In genomic region chr2:25225811-25226379, GRCm38 (mm10) we compare ENCODE assay signal across 8 mouse cellular contexts. TPM values are rescaled to one million over a fixed set of nuclear protein-coding genes. Genes with fewer than 3 reads are reported as not detected.
DNase-seq lines count a peak whose midpoint lies in the region; ATAC-seq and TF ChIP-seq lines count a peak whose summit lies in the region.

No protein-coding gene starts in this region.

- no peak for TF ChIP-seq CTCF in kidney, adult 2 months (conservative IDR thresholded peaks at IDR 0.05; ENCODE audit: insufficient read depth, insufficient read length, low read depth, low read length)

- H3K4me1 ChIP-seq in kidney, adult 2 months (ENCODE audit: control insufficient read depth, insufficient read depth, low read length) = no peaks in the 10 kb centered on the region; the same call in 1 of the 2 replicates
- peaks cover 11% of the 10 kb centered on the region for H3K4me1 ChIP-seq in brown adipose tissue, adult 24 weeks (ENCODE audit: control insufficient read depth, insufficient read depth, insufficient read length, low read length)
- H3K4me1 ChIP-seq in hindbrain, embryonic 14.5 days (replicated peaks; ENCODE audit: control insufficient read depth, insufficient read depth, low read length) = peaks cover 18% of the 10 kb centered on the region
- H3K4me1 ChIP-seq in midbrain, embryonic 14.5 days (ENCODE audit: control insufficient read depth, insufficient read depth, low read length) = peaks cover 15% of the 10 kb centered on the region

- 69% methylated on average over 8 of the region's 8 CpGs for WGBS in kidney, adult 2 months
- WGBS in hindbrain, embryonic 14.5 days = 75% methylated on average over 8 of the region's 8 CpGs
- 71% methylated on average over 8 of the region's 8 CpGs for WGBS in midbrain, embryonic 14.5 days

- H3K9ac ChIP-seq in hindbrain, embryonic 14.5 days = peak overlapping the region; percentile 66; the same call in 1 of the 2 replicates
- no peak overlapping the region for H3K9ac ChIP-seq in midbrain, embryonic 14.5 days (replicated peaks; ENCODE audit: low read length)

- no peak for ATAC-seq in hindbrain, embryonic 14.5 days (ENCODE audit: low FRiP score)
- ATAC-seq in midbrain, embryonic 14.5 days (ENCODE audit: low FRiP score, low TSS enrichment) = no peak

- peak overlapping the region; percentile 97 for H3K27ac ChIP-seq in kidney, adult 2 months (ENCODE audit: insufficient read depth, low read depth, low read length)
- H3K27ac ChIP-seq in brown adipose tissue, adult 24 weeks (replicated peaks; ENCODE audit: low read depth, low read length) = peak overlapping the region; percentile 65
- H3K27ac ChIP-seq in hindbrain, embryonic 14.5 days = peak overlapping the region; percentile 95
- peak overlapping the region; percentile 99 for H3K27ac ChIP-seq in midbrain, embryonic 14.5 days (replicated peaks; ENCODE audit: low read depth, low read length)

- no peaks in the 10 kb centered on the region for H3K9me3 ChIP-seq in hindbrain, embryonic 14.5 days (ENCODE audit: control insufficient read depth, low read length)
- H3K9me3 ChIP-seq in midbrain, embryonic 14.5 days (ENCODE audit: control insufficient read depth, low read length) = no peaks in the 10 kb centered on the region

- H3K36me3 ChIP-seq in kidney, adult 2 months (ENCODE audit: control insufficient read depth, insufficient read depth, low read length) = no peaks in the 10 kb centered on the region
- H3K36me3 ChIP-seq in hindbrain, embryonic 14.5 days (replicated peaks; ENCODE audit: control insufficient read depth, insufficient read depth) = peaks cover 9% of the 10 kb centered on the region
- peaks cover 6% of the 10 kb centered on the region for H3K36me3 ChIP-seq in midbrain, embryonic 14.5 days (ENCODE audit: control insufficient read depth, insufficient read depth, low read length)

- H3K27me3 ChIP-seq in kidney, adult 2 months (replicated peaks; ENCODE audit: control insufficient read depth, insufficient read depth, low read length) = no peaks in the 10 kb centered on the region
- H3K27me3 ChIP-seq in hindbrain, embryonic 14.5 days (ENCODE audit: control insufficient read depth, insufficient read depth, low read length) = no peaks in the 10 kb centered on the region
- no peaks in the 10 kb centered on the region for H3K27me3 ChIP-seq in midbrain, embryonic 14.5 days (ENCODE audit: control insufficient read depth, insufficient read depth, low read length)

- DNase-seq in kidney, adult 2 months = no peak
- no peak for DNase-seq in kidney, postnatal 25 days
- no peak for DNase-seq in hindbrain, embryonic 14.5 days (ENCODE audit: low spot score)
- DNase-seq in midbrain, embryonic 14.5 days = no peak
- DNase-seq in adipocyte (ENCODE audit: low spot score) = no peak
- no peak for DNase-seq in ovary, adult 18-20 months (ENCODE audit: low spot score)
- DNase-seq in urinary bladder, postnatal 36 days (ENCODE audit: low spot score in 2 of 2) = no peak

- no peak overlapping the region for H3K4me3 ChIP-seq in kidney, adult 2 months (ENCODE audit: insufficient read depth, low read depth, low read length)
- H3K4me3 ChIP-seq in brown adipose tissue, adult 24 weeks (ENCODE audit: insufficient read depth, low read depth, low read length) = no peak overlapping the region
- H3K4me3 ChIP-seq in hindbrain, embryonic 14.5 days (replicated peaks; ENCODE audit: low read length) = peak overlapping the region; percentile 89; the same call in 1 of the 2 replicates
- H3K4me3 ChIP-seq in midbrain, embryonic 14.5 days (replicated peaks; ENCODE audit: low read depth, low read length) = no peak overlapping the region; the same call in 1 of the 2 replicates

- peak overlapping the region; percentile 55 for H3K4me2 ChIP-seq in hindbrain, embryonic 14.5 days (replicated peaks)
- H3K4me2 ChIP-seq in midbrain, embryonic 14.5 days (ENCODE audit: low read length) = peak overlapping the region; percentile 56

- TF ChIP-seq POLR2A in kidney, adult 2 months (IDR thresholded peaks at IDR 0.05; ENCODE audit: low read depth, low read length) = no peak

RNA-seq across cellular contexts. Expression of gene Tubb4b, which starts 1.4 kb away (rescaled TPM):
- 313 and 314 TPM in 2 replicates for polyA plus RNA-seq in kidney, adult 2 months (2012; rRNA removed)
- polyA plus RNA-seq in brown adipose tissue, adult 24 weeks (2012; ENCODE audit: insufficient read depth, insufficient read length, missing spikeins) = 193 and 284 TPM in 2 replicates
- polyA plus RNA-seq in hindbrain, embryonic 14.5 days (2014; fragmentation: Nextera tagmentation; extraction: Ambion mirVana) = 382 and 411 TPM in 2 replicates
- polyA plus RNA-seq in midbrain, embryonic 14.5 days (2014; fragmentation: Nextera tagmentation; extraction: Ambion mirVana) = 319 and 339 TPM in 2 replicates

RNA-seq across cellular contexts. Expression of gene Fam166a, which starts 7.3 kb away (rescaled TPM):
- 0.55 and 0.58 TPM in 2 replicates for polyA plus RNA-seq in kidney, adult 2 months (2012; rRNA removed)
- polyA plus RNA-seq in brown adipose tissue, adult 24 weeks (2012; ENCODE audit: insufficient read depth, insufficient read length, missing spikeins) = not detected in 2 replicates
- polyA plus RNA-seq in hindbrain, embryonic 14.5 days (2014; fragmentation: Nextera tagmentation; extraction: Ambion mirVana) = not detected in 2 replicates
- polyA plus RNA-seq in midbrain, embryonic 14.5 days (2014; fragmentation: Nextera tagmentation; extraction: Ambion mirVana) = not detected in 2 replicates

RNA-seq across cellular contexts. Expression of gene Slc34a3, which starts 8.3 kb away (rescaled TPM):
- 240 and 299 TPM in 2 replicates for polyA plus RNA-seq in kidney, adult 2 months (2012; rRNA removed)
- not detected in 2 replicates for polyA plus RNA-seq in brown adipose tissue, adult 24 weeks (2012; ENCODE audit: insufficient read depth, insufficient read length, missing spikeins)
- polyA plus RNA-seq in hindbrain, embryonic 14.5 days (2014; fragmentation: Nextera tagmentation; extraction: Ambion mirVana) = not detected in 2 replicates
- polyA plus RNA-seq in midbrain, embryonic 14.5 days (2014; fragmentation: Nextera tagmentation; extraction: Ambion mirVana) = not detected in 2 replicates

RNA-seq across cellular contexts. Expression of gene Rnf224, which starts 10.7 kb away (rescaled TPM):
- 0.06 and 0.12 TPM in 2 replicates for polyA plus RNA-seq in kidney, adult 2 months (2012; rRNA removed)
- polyA plus RNA-seq in brown adipose tissue, adult 24 weeks (2012; ENCODE audit: insufficient read depth, insufficient read length, missing spikeins) = not detected in 2 replicates
- not detected in 2 replicates for polyA plus RNA-seq in hindbrain, embryonic 14.5 days (2014; fragmentation: Nextera tagmentation; extraction: Ambion mirVana)
- not detected in 2 replicates for polyA plus RNA-seq in midbrain, embryonic 14.5 days (2014; fragmentation: Nextera tagmentation; extraction: Ambion mirVana)

RNA-seq across cellular contexts. Expression of gene Stpg3, which starts 11.5 kb away (rescaled TPM):
- polyA plus RNA-seq in kidney, adult 2 months (2012; rRNA removed) = 0.42 and 0.68 TPM in 2 replicates
- polyA plus RNA-seq in brown adipose tissue, adult 24 weeks (2012; ENCODE audit: insufficient read depth, insufficient read length, missing spikeins) = not detected in 2 replicates
- polyA plus RNA-seq in hindbrain, embryonic 14.5 days (2014; fragmentation: Nextera tagmentation; extraction: Ambion mirVana) = not detected in 2 replicates
- 0.16 TPM in 1 of 2 replicates, not detected in the other for polyA plus RNA-seq in midbrain, embryonic 14.5 days (2014; fragmentation: Nextera tagmentation; extraction: Ambion mirVana)

Comparison
In these comparisons a context has a peak if more than half of its experiments do, and no peak if none do; other contexts are left out.
1. RNA of gene Slc34a3, which starts 8.3 kb away (polyA plus RNA-seq): 240 to 299 TPM in kidney, adult 2 months; not detected in brown adipose tissue, adult 24 weeks, not detected in hindbrain, embryonic 14.5 days and not detected in midbrain, embryonic 14.5 days; every median in the first group is over 100 times any median in the second.
2. Peak in every context shown above with its lines, with median percentiles within 50 percentile points of each other: H3K27ac ChIP-seq.